Mouse (Mus musculus) cerebellum, adult 2 months (tissue): ENCODE results near the gene Btn1a1.

Experiments used
- CTCF ChIP-seq: fragments of 200-500 bp; IDR thresholded peaks from 2 replicates; pipeline ENCODE4 v1.5.1; 2011; ENCODE audit warnings: low read depth, mild to moderate bottlenecking, control low read depth, low read length, moderate library complexity, borderline replicate concordance; ENCODE audit not compliant: insufficient read depth
- POLR2A ChIP-seq: fragments of 200-500 bp; IDR thresholded peaks from 2 replicates; pipeline ENCODE4 v1.6.1; 2011; ENCODE audit warnings: low read length, control low read depth, borderline replicate concordance; ENCODE audit not compliant: insufficient read depth

GRCm38 (mm10) chr13:23453926-23454325 is 11.8 kb downstream of the Btn1a1 start:
- TF ChIP-seq CTCF (no peak), POLR2A (no peak)
